In the genomic region with DNA sequence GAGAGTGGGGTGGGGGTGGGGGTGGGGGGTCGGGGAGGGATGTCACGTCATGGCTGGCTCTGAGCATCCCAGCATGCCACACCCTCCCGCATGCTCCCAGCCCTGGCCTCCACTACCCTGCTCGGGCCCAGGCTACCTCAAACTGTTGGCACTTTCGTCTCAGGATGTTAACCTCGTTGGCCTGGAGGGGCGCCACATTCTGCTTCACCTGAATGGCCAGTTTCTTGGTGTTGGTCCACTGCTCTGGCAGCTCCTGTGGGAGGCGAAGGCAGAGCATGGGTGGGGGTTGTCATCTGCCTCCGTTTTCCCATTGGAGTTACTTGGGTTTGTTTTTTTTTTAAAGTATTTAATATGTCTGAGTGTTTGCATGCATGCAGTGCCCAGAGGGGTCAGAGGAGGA, we compare ENCODE assay signal across 18 mouse cellular contexts. TPM values are rescaled to one million over a fixed set of nuclear protein-coding genes. Genes with fewer than 3 reads are reported as not detected.
"Had no signal": no experiment of that assay in that cellular context is flagged by ENCODE, and none has a peak within 500 bp of the region (broad histone marks: within the 10 kb centered on the region; RNA-seq: fewer than 3 reads in every experiment).

No protein-coding gene starts in this region.

- H3K36me3 ChIP-seq: liver, embryonic 13.5 days; liver, embryonic 15.5 days; lung, embryonic 15.5 days; midbrain, embryonic 12.5 days; midbrain, embryonic 15.5 days; neural tube, embryonic 12.5 days; stomach, embryonic 15.5 days had no signal

- H3K4me1 ChIP-seq: liver, embryonic 13.5 days; liver, embryonic 15.5 days; midbrain, embryonic 15.5 days; stomach, embryonic 15.5 days had no signal

- H3K27ac ChIP-seq: liver, embryonic 13.5 days; liver, embryonic 15.5 days; lung, embryonic 15.5 days; macrophage; midbrain, embryonic 12.5 days; midbrain, embryonic 15.5 days; neural tube, embryonic 12.5 days; stomach, embryonic 15.5 days; stomach, postnatal 0 days had no signal

- H3K9ac ChIP-seq: liver, embryonic 13.5 days; liver, embryonic 15.5 days; liver, postnatal 0 days; lung, embryonic 15.5 days; midbrain, embryonic 12.5 days; midbrain, embryonic 15.5 days; neural tube, embryonic 12.5 days; stomach, embryonic 15.5 days had no signal

- DNase-seq: liver, embryonic 13.5 days; liver, postnatal 0 days; lung, adult 2 months; lung, postnatal 10 days; lung, postnatal 36 days; right cerebral cortex, postnatal 14 days; thymus, adult 2 months; thymus, postnatal 36 days had no signal

- H3K27me3 ChIP-seq: liver, embryonic 13.5 days; liver, embryonic 15.5 days; lung, embryonic 15.5 days; midbrain, embryonic 12.5 days; midbrain, embryonic 15.5 days; neural tube, embryonic 12.5 days; stomach, embryonic 15.5 days had no signal

- H3K4me2 ChIP-seq: liver, embryonic 13.5 days; liver, embryonic 15.5 days; lung, embryonic 15.5 days; midbrain, embryonic 12.5 days; midbrain, embryonic 15.5 days; neural tube, embryonic 12.5 days; stomach, embryonic 15.5 days had no signal

- H3K4me3 ChIP-seq: liver, embryonic 13.5 days; liver, embryonic 15.5 days; lung, embryonic 15.5 days; midbrain, embryonic 12.5 days; midbrain, embryonic 15.5 days; neural tube, embryonic 12.5 days; stomach, embryonic 15.5 days had no signal

- ATAC-seq: liver, postnatal 0 days; midbrain, embryonic 15.5 days had no signal

- H3K9me3 ChIP-seq: liver, embryonic 13.5 days; liver, embryonic 15.5 days; lung, embryonic 15.5 days; megakaryocyte, embryonic 14.5 days; midbrain, embryonic 12.5 days; midbrain, embryonic 15.5 days; neural tube, embryonic 12.5 days; stomach, embryonic 15.5 days had no signal

RNA-seq across cellular contexts. Expression of a gene that starts 29.3 kb away (rescaled TPM):
- total RNA-seq: monocyte, adult 5-6 weeks had no signal
